Mouse (Mus musculus): Measurements from ENCODE around the gene Fam71e1. TPM values are rescaled to one million over a fixed set of nuclear protein-coding genes. Genes with fewer than 3 reads are reported as not detected.
A peak's percentile ranks its signal among the peaks of the same experiment; 100 is the strongest.

Gene Fam71e1
- polyA plus RNA-seq, 1 experiment = 27.3 TPM

DNA sequence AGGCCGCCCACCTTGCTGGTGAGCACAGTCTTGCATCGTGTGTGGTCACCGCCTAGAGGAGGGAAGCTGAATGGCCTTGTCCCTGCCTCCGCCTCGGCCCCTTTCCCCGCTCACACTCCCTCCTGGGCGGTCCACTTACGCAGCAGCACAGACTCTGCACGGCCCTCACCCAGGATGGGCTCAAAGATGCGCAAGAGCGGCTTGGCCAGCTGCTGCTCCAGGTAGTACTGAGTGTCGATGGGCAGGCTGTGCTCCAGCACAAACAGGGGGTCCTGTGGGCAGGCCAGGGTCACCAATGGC is 37.3 kb downstream of the Fam71e1 start:
- no peak for DNase-seq (ENCODE audit: extremely low spot score in 1 of 2, low spot score in 1 of 2)

DNA sequence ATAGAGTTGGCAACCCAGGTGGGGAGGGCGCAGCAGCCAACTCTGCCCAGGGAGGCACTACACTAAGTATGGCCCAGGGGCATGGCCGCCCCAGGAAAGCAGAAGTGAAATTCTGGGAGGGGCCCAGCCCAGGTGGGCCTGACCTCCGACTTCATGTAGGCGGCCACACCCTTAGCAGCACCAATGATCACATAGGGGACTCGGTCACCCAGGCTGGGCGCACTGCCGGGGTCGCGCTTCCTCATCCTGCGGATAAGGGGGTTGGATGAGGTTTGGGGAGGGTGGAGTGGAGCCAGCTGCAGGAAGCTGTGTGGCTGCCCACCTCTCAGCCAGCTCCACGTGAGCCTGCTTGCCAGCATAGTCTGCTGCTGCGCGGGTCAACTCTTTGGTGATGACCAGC is 37.9 kb downstream of the Fam71e1 start:
- no peak for DNase-seq (ENCODE audit: extremely low spot score in 1 of 2, low spot score in 1 of 2)

DNA sequence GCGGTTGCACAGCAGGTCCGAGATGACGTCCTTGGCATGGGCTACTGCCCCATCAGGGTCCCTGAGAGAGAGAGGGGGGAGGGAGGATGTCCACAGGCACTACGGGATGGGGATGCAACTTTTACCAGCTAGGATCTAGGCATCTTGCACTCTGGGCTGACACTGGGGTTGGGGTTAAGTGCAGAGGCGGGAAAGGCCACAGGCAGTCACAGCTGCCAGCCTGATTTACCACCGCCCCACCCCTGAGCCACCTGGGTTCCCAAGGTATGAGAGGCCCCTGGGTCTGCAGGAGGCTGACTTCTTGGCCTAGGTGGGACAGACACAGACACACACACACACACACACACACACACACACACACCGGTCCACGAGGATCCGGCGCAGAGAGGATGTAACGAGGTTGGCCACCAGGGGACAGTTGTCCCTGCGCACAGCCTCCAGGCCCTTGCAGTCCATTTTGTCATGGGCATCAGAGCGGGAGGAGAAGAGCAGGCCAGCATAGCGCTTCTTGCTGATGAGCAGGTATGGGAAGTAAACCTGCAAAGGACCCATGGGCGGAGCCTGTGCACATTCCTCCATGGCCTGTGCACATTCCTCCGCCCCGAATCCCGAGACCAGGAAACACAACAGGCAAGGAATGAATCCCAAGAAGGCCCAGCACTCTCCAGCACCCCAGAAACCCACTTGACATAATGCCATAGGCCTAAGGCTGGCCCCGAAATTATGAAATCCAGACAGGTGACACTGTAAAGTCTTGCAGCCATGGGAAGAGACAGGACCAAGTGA is 38.5 kb downstream of the Fam71e1 start:
- no peak for DNase-seq (ENCODE audit: extremely low spot score in 1 of 2, low spot score in 1 of 2)

DNA sequence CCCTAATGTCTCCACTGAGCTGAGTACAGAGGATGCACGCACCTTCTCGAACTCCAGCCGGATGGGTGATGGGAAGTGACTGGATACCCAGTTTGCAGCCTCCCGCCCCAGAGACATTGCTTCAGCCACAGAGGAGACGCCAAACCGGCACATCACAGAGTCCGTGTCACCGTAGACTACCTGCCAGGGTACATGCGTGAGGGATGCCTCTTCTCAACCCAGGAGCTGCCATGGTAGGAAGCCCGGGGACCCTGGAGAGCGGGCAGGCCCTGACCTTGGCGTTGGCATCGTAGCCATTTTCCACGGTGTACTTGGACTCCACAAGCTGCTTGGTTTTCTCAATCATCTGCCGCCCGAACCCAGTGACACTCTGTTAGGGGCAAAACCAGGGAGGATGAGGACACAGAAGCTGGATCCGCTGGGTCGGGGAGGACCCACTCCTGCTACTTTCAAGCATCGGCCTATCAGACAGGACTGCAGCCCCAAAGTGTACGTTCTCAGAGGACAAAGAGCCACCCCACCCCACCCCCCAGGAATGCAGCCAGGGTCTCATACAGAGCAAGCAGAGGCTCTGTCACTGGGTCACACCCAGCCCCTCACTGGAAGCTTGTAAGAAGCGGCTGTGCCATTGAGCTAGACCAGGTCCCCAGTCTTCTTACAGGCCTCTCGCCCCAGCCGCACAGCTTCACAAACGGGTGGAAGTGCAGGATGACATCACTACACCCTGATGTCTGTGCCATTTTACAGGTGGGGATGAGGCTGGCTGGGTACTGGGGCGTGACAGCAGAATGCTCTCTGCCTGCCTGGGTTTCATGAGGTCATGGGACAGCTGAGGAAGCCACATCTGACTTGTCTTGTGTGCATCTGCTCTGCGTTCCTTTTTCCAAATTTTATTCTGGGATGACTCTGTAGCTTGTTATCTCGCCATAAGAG is 39.5 kb downstream of the Fam71e1 start:
- DNase-seq (ENCODE audit: extremely low spot score in 1 of 2, low spot score in 1 of 2) = no peak

DNA sequence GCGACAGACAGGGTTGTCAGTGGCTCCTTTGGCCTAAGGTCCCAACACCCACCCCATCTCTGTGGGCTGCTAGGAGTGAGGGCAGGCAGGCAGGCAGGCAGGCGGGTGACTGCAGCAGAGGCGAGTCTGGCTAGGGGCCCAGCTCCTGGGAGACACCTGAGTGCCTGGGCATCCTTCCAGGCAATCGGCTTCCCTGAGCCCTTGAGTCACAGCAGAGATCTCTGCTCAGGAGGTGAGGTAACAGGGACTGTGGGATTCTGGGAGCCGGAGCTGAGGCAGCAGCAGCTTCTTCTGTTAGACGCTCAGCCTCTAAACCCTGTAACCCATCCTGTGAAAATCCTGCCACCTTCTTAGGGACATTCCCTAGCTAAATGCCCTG is 40.2 kb downstream of the Fam71e1 start:
- peak in 1 of 2 experiments; percentile 71 for DNase-seq (ENCODE audit: extremely low spot score in 1 of 2, low spot score in 1 of 2)

DNA sequence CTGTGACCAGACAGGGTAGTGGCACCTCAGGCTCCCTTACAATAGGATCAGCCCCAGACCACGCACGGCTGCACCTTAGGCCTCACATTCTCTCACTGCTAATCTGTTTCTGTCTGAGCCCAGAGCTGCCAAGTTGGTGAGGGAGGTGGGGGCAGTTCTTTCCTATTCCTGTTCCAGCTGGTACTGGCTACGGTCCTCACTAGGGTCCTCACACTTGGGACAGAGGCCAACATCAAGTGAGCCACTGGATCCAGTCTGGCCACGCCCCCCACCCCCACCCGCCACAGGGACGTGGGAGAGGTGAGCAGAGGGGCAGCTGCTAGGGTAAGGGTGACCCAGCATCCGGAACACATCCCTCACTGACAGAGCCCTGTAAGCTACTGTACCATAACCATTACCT is 40.6 kb downstream of the Fam71e1 start:
- no peak for DNase-seq (ENCODE audit: extremely low spot score in 1 of 2, low spot score in 1 of 2)

DNA sequence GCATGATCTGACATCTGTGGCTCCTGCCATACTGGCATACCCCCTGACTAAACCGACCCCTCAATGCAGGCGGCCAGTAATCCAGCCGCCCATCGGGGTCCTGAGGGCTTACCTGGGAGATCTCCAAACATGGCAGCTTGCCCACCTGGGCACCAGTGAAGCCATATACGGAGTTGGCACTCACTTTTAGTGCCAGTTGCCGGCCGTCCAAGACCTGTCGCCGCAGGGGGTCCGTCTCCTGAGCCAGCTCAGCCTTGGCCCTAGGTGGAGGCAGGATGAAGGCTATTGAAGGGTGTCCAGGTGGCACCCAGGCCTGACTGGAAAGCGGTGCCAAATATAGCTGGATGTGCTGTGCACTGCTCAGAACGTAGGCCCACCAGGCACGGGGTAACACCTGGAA is 41.1 kb downstream of the Fam71e1 start:
- DNase-seq (ENCODE audit: extremely low spot score in 1 of 2, low spot score in 1 of 2) = no peak

DNA sequence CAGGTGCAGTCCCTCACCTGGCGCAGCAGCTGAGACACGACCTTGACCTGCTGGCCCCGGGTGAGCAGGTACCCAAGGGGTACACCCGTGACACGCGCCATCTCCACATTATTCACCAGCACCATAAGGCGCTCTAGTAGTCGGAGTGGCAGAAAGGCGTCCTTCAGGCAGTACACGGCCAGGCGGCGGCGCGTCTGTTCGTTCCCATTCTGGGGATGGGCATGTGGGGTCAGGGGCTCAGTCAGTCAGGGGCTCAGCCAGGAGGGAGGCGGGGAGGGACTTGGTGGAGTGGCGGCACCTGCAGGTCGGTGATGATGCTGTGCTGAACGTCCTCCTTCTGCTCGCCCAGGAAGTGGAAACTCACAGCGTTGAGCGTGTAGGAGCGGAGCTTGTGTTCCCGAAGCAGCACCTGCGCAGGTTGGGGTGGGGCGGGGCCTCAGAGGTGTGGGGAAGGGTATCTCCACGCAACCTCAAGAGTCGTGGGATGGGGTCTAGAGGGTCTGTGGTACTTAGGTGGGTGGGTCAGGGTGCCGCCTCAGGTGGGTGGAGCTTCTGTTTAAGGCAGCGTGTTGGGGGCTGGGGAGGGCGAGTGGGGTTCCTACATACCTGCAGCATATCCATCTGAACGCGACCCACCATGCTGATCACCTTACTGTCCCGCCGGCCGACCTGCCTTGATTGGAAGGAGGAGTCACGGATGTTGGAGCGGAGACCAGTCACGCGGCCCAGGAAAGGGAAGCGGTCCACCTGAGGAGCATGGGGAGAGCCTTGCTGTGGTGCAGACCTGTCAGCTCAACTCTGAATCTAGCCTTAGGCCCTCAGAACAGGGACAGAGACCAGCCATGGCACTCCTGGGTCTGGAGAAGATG is 42.6 kb downstream of the Fam71e1 start:
- DNase-seq (ENCODE audit: extremely low spot score in 1 of 2, low spot score in 1 of 2) = no peak

DNA sequence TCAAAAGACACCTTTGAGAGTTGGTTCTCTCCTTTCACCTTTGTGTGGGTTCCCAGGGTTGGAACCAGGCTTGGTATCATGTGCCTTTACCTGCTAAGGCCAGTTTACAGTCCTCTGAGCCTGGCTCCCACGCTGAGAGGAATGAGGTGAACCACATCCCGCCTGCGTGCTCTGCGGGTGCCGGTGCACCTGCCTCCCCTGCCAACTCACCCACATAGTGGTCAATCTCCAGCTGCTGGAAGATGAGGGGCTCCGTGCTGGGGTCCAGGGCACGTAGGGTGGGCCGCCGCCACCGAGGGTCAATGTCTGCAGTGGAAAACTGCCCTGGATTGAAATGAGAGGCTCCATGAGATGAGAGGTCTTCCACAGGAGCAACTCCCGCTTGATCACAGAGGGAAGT is 46.2 kb downstream of the Fam71e1 start:
- DNase-seq (ENCODE audit: extremely low spot score in 1 of 2, low spot score in 1 of 2) = no peak

DNA sequence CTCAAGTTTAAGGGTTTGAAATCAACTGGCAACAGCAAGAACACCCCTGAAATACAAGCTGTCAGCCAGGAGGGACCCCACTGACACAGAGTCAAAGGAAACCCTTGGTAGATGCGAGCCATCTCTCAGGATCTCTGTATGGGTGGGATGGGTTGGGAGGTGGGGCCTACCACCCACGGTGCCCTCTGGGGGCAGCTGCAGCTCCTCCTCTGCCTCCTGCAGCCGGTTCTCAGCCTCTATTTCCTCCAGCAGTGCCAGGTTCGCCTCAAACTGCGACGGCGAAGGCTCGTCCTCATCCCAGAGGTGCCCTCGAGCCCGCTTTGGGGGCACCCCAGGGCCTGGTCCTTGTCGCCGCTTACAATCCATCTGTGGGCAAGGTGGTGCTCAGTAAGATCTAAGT is 46.7 kb downstream of the Fam71e1 start:
- no peak for DNase-seq (ENCODE audit: extremely low spot score in 1 of 2, low spot score in 1 of 2)

DNA sequence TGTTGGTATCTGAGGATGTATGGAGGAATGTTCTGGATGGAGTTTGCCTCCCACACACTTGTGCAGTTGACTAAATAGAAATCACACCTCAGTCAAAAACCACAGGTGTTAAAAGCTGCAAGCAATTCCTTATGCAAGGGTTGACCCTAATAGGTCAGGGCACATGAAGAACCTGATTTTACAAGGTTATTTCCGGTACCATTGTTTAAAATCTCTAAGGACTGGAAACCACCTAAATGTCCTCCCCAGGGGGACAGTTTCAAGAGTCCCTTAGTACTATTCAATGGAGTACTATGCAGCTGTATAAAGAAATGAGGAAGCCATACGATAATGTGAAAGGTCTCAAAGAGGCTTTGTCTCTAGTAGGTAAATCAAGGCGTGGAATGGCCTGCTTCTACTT is 49.9 kb downstream of the Fam71e1 start:
- no peak for DNase-seq (ENCODE audit: extremely low spot score in 1 of 2, low spot score in 1 of 2)

DNA sequence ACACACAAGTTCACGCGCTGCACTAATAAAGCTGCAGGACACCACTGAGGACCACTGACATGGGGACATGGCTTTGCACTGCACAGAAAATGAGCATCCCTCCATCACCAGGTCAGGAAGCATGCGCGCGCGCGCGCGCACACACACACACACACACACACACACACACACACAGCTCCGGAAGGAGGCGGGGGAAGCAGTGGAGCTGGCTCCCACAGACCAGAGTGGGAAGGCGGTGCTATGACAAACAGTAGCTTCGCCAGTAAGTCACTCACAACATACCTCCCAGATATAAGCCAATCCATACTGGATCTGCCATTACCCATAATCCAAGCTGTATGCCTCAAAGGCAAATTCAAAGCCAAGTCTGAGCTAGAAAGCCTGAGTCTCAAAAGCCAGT is 50.7 kb downstream of the Fam71e1 start:
- no peak for DNase-seq (ENCODE audit: extremely low spot score in 1 of 2, low spot score in 1 of 2)

DNA sequence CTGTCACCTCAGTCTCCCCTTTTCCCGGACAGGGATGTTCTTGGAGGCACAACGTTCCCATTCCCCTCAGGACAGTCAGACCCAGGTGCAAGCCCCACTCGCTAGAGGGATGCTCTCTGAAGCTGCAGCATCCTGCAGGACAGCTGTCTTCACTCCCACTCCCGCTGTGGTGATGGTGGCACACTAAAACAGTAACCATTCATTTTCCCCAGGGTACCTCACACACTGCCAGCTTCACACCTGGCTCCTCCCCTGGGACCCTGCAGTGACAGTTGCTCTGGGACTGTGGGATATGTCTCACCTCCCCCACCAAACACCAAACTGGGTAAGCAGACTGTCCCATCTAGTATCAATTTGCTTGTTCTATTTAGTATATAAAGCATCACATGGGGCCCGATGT is 51.3 kb downstream of the Fam71e1 start:
- DNase-seq (ENCODE audit: extremely low spot score in 1 of 2, low spot score in 1 of 2) = no peak

DNA sequence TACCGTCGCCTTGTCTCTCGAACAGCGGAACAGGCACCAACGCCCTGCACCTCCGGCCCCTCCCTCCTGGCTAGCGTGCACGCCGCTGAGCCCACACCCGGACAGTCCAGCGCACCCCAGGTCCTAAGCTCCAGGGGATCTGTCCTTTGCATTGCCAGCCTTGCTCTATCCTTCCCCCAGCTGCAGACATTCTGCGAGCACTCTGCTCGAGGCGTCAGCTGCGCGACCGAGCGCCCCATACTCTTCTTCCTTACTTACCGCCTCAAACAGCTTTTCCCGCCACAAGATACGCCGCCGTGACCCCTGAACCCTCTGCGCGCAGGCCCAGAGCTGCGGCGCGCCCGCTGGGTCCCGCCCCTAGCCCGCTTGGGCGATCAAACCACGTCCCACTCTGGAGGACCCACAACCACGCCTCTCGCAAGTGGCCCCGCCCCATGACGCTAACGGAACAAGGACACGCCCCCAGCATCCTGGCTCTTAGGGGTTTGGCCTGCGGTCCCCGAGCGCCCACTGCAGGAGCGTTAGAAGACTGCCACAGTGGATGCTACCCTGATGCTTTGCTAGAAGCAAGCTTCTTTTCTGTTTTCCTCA is 52.2 kb downstream of the Fam71e1 start, which contains the start of gene Pold1:
Gene Pold1 (minus strand): TSS at position 353 of the 591 bp plus-strand sequence.
- peak; percentile 98 to 100 for DNase-seq (ENCODE audit: extremely low spot score in 1 of 2, low spot score in 1 of 2)

DNA sequence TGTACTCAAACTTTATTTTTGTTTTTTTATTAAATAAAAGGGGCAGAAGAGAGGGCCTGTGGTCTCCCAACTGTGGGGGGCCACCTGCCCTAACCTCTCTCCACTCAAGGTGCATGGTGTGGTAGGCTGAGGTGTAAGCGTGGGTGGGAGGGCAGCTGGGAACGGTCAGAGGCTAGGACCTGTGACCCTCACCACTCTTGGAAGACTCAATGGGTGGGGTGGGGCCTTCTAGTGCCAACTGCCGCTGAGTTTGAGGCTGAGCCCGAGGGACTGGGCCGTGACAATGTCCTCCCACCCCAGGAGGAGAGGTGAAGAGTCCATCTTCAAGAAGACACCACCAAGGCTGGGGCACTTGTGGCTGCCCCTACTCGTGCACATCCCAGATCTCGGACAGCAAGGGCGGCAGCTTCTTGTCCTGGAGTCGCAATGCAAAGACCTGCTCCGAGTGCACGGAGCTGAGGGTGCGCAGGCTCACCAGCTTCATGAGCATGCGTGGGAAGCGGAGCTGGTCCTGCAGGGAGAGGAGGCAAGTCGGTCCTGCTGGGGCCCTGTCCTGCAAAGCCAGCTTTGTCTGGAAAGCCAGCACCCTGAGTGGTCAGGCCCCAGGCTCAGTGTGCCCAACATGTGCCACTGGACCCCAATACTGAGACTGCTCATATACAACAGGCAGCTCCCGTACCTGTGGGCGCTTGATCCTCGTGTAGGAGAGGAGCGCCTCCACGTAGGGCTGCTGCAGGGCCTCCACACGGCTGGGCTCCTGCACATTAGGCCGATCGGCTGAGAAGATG is 53.4 kb downstream of the Fam71e1 start:
- no peak for DNase-seq (ENCODE audit: extremely low spot score in 1 of 2, low spot score in 1 of 2)

DNA sequence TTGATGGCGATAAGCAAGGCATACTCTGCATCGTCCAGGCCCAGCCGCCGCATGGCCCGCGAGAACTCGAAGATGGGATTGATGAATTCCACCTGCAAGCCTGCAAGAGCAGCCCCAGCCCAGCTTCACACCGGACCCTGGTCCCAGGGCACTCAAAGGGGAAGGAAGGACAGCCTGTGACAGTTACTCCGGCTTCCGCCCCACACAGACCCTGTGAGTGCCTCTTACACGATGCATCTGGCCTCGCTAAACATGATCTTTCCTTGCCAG is 54.0 kb downstream of the Fam71e1 start:
- no peak for DNase-seq (ENCODE audit: extremely low spot score in 1 of 2, low spot score in 1 of 2)

Data from frontal cortex, adult 2 months (tissue).